Mouse (Mus musculus) ES-Bruce4 (cell line): ENCODE results near the gene Ss18l1. TPM values are rescaled to one million over a fixed set of nuclear protein-coding genes. Genes with fewer than 3 reads are reported as not detected.

Experiments used
- H3K27ac ChIP-seq: 2 replicates; pipeline ENCODE4 v1.5.1; 2012; ENCODE audit warnings: low read length, inconsistent platforms; ENCODE audit not compliant: insufficient read depth
- H3K27me3 ChIP-seq: 2 replicates; pipeline ENCODE4 v1.6.1; 2012; ENCODE audit warnings: mild to moderate bottlenecking, low read length, inconsistent platforms; ENCODE audit not compliant: control insufficient read depth, poor library complexity, insufficient read depth, severe bottlenecking
- H3K36me3 ChIP-seq: 2 replicates; pipeline ENCODE4 v1.6.1; 2012; ENCODE audit warnings: inconsistent platforms, mild to moderate bottlenecking, low read length, moderate library complexity; ENCODE audit not compliant: control insufficient read depth, poor library complexity, insufficient read depth, severe bottlenecking
- H3K4me1 ChIP-seq: one replicate; pipeline ENCODE4 v1.8.1; 2011; ENCODE audit warnings: low read length; ENCODE audit not compliant: control insufficient read depth, insufficient read depth
- H3K4me3 ChIP-seq: 2 replicates; pipeline ENCODE4 v1.5.1; 2011; ENCODE audit warnings: low read depth, mild to moderate bottlenecking, low read length
- H3K9ac ChIP-seq: 2 replicates; pipeline ENCODE4 v1.6.1; 2012; ENCODE audit warnings: low read depth, mild to moderate bottlenecking, inconsistent platforms; ENCODE audit not compliant: poor library complexity, severe bottlenecking
- H3K9me3 ChIP-seq: replicated peaks from 2 replicates; pipeline ENCODE4 v1.6.1; 2012; ENCODE audit warnings: mild to moderate bottlenecking, low read length, inconsistent platforms; ENCODE audit not compliant: control insufficient read depth, poor library complexity, insufficient read depth, severe bottlenecking
- CTCF ChIP-seq: IDR thresholded peaks from one replicate; pipeline ENCODE4 v1.8.1; 2011; ENCODE audit warnings: low read depth, low read length
- EP300 ChIP-seq: IDR thresholded peaks from 2 replicates; pipeline ENCODE4 v1.6.1; 2011; ENCODE audit warnings: low read depth, low read length; ENCODE audit not compliant: insufficient read depth
- POLR2A ChIP-seq: IDR thresholded peaks from one replicate; pipeline ENCODE4 v1.8.1; 2011; ENCODE audit warnings: low read length; ENCODE audit not compliant: insufficient read depth
- polyA plus RNA-seq: library from polyadenylated mRNA; stranded (reverse); fragments of >200 nt; gene quantifications from 2 replicates; pipeline ENCODE4 v1.2.4, GENCODE M21; 2011; ENCODE audit warnings: low read depth; ENCODE audit not compliant: missing spikeins, insufficient read depth, insufficient read length

Ss18l1 gene
- polyA plus RNA-seq, 1 experiment = 5.1 TPM

DNA sequence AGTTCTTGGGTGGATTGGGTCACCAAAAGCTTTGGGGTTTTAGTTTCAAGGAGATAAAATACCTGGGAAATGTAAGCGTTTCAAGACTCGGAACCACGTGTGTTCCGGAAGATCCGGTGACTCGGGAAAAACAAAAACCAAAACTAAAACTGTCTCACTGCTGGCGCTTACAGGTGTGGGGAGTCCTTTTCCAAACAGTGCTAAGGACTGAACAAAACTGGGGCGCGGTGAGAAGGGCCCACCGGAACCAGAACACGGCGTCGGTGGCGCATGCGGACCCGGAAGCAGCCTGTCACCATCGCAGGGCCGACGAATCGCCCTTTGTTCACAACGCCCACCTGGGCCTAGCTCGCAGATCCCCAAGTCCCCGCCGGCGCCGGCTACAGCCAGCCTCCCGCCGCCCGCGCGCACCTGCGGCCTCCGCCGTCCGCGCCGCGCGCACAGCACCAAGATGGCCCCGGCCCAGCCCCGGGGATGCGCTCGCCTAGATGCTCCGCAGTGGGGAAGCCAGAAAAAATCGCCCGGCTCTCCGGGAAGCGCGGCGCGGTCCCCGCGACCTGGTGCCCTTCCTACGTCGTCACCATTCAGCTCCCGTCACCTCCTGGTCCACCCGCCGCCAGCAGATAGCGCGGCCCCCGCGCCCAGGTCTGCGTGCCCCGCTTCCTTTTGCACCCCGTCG, 593 bp upstream of the Ss18l1 start:
- H3K4me3 ChIP-seq = peak overlapping the region; percentile 82
- H3K9me3 ChIP-seq = no peaks in the 10 kb centered on the region
- H3K27ac ChIP-seq = peak overlapping the region; percentile 46; the same call in 1 of the 2 replicates
- peak overlapping the region; percentile 92 for H3K9ac ChIP-seq
- H3K4me1 ChIP-seq = peaks cover 5% of the 10 kb centered on the region
- TF ChIP-seq POLR2A (no peak), EP300 (no peak), CTCF (no peak)
- no peaks in the 10 kb centered on the region for H3K27me3 ChIP-seq
- peaks cover 9% of the 10 kb centered on the region for H3K36me3 ChIP-seq

- TF ChIP-seq EP300 (no peak), POLR2A (no peak), CTCF (no peak)
- H3K9me3 ChIP-seq = no peaks in the 10 kb centered on the region
- H3K27me3 ChIP-seq = no peaks in the 10 kb centered on the region
- H3K4me3 ChIP-seq = peak overlapping the region; percentile 82
- H3K27ac ChIP-seq = no peak overlapping the region
- H3K36me3 ChIP-seq = peaks cover 5% of the 10 kb centered on the region
- peak overlapping the region; percentile 92 for H3K9ac ChIP-seq
- peaks cover 5% of the 10 kb centered on the region for H3K4me1 ChIP-seq
Observed at GRCm38 (mm10) chr2:180042858-180043515, 678 bp downstream of the Ss18l1 start.

DNA sequence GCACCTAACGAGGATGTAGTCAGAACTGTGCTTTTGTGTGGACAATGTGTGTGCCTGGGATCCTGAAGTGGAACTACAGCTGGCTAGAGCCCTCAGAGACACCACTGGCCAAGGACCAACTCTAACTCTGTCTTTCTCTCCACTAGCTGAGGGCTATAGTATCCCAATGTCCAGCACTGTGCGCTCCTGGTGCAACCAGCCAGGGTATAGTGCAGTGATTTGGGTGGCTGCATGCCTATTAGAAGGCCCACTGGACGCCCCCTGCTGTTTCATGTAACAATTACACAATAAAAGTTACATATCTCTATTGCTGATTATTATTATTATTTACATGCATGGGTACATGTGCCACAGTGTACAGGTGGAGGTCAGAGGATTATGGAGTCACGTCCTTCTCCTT, 3.0 kb downstream of the Ss18l1 start:
- TF ChIP-seq EP300 (no peak), POLR2A (no peak), CTCF (peak; percentile 39)
- H3K27me3 ChIP-seq = no peaks in the 10 kb centered on the region
- no peaks in the 10 kb centered on the region for H3K36me3 ChIP-seq
- no peaks in the 10 kb centered on the region for H3K9me3 ChIP-seq
- no peak overlapping the region for H3K27ac ChIP-seq
- no peak overlapping the region for H3K4me3 ChIP-seq
- no peak overlapping the region for H3K9ac ChIP-seq
- H3K4me1 ChIP-seq = peaks cover 5% of the 10 kb centered on the region

GRCm38 (mm10) chr2:180047580-180047979, 5.3 kb downstream of the Ss18l1 start:
- H3K27me3 ChIP-seq = no peaks in the 10 kb centered on the region
- no peak overlapping the region for H3K9ac ChIP-seq
- no peaks in the 10 kb centered on the region for H3K4me1 ChIP-seq
- H3K36me3 ChIP-seq = no peaks in the 10 kb centered on the region
- TF ChIP-seq CTCF = no peak
- no peak for TF ChIP-seq EP300
- no peak for TF ChIP-seq POLR2A
- no peak overlapping the region for H3K4me3 ChIP-seq
- no peak overlapping the region for H3K27ac ChIP-seq
- no peaks in the 10 kb centered on the region for H3K9me3 ChIP-seq

DNA sequence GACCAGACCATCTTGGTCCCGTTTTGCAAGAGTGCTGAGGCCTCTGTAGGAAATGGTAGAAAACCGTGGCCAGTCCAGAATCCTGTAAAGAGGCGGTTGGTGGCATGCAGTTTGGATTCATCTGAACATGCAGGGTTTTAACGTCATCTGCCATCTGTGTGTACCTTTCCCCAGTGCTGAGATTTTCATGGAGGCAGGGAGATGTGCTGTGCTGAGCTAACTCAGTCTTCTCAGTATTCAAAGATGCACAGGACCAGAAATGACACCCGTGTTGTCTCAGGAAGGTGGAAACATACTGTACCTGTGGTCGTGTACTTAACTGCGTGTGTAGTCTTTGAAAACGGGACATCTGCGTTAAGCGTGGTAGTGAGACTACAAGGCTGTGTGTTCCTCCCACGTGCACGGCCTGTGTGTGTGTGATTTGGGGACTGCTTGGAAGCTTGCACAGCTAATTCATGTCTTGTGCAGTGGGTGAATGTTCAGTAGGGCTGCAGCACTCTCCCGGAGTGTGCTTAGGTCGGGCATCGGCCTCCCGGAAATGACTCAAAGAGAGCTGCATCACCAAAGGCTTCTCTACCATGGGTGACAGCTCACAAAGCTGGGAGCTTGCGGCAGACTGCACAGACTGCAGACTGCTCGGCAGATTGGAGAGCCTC, 5.8 kb downstream of the Ss18l1 start:
- H3K4me1 ChIP-seq = no peaks in the 10 kb centered on the region
- H3K27ac ChIP-seq = no peak overlapping the region

GRCm38 (mm10) chr2:180050986-180051385, 8.7 kb downstream of the Ss18l1 start:
- no peaks in the 10 kb centered on the region for H3K36me3 ChIP-seq
- H3K27me3 ChIP-seq = no peaks in the 10 kb centered on the region
- H3K9me3 ChIP-seq = no peaks in the 10 kb centered on the region
- H3K4me1 ChIP-seq = no peaks in the 10 kb centered on the region
- no peak overlapping the region for H3K4me3 ChIP-seq
- TF ChIP-seq EP300 (no peak), POLR2A (no peak), CTCF (peak; percentile 92)
- H3K27ac ChIP-seq = no peak overlapping the region
- no peak overlapping the region for H3K9ac ChIP-seq

More for the DNA sequence above, 5.8 kb downstream of the Ss18l1 start:
- Histone ChIP-seq H3K36me3 (no peaks in the 10 kb centered on the region), H3K4me3 (no peak overlapping the region), H3K9me3 (no peaks in the 10 kb centered on the region), H3K9ac (no peak overlapping the region), H3K27me3 (no peaks in the 10 kb centered on the region)
- TF ChIP-seq POLR2A (no peak), CTCF (no peak), EP300 (no peak)
